7 mouse cellular contexts compared by ENCODE assay signal in the genomic region with DNA sequence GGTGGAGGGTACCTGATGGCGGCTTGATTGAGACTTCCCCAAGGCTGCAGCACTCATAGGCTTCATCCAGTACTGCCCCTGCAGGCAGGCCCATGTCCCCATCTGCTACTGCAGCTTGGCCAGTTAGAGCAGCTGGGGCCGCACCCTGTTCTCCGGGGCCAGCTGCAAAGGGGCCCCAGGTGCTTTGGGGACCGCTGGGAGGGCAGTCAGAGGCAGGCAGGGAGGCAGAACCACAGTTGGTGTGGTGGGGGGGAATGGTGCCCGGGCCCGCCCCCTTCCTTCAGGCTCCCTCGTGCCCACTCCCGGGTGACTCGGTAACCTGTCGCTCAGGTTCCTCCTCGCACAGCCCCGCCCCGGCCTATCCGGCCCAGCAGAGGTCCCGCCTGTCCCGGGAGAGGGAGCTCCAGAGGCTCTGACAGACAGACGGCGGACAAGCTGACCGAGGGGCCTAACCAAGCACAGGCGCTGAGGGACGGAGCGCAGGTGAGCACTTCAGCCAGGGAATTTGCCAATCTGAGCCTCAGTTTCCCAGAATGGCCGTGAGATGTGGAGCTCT. TPM values are rescaled to one million over a fixed set of nuclear protein-coding genes. Genes with fewer than 3 reads are reported as not detected.
DNase-seq lines count a peak whose midpoint lies in the region.

A gene (plus strand): TSS at position 305 of the 556 bp plus-strand sequence.

- H3K4me1 ChIP-seq in limb, embryonic 10.5 days = peaks cover 29% of the 10 kb centered on the region
- H3K4me1 ChIP-seq in midbrain, embryonic 10.5 days = peaks cover 22% of the 10 kb centered on the region

- 3% methylated on average over 23 of the region's 23 CpGs for WGBS in limb, embryonic 10.5 days
- WGBS in midbrain, embryonic 10.5 days = 4% methylated on average over 23 of the region's 23 CpGs

- H3K27ac ChIP-seq in limb, embryonic 10.5 days = no peak within 1 kb of the TSS
- H3K27ac ChIP-seq in midbrain, embryonic 10.5 days (replicated peaks) = no peak within 1 kb of the TSS; the same call in 1 of the 2 replicates

- peaks cover 32% of the 10 kb centered on the region for H3K27me3 ChIP-seq in limb, embryonic 10.5 days (ENCODE audit: low read depth, poor library complexity, severe bottlenecking)
- peaks cover 33% of the 10 kb centered on the region for H3K27me3 ChIP-seq in midbrain, embryonic 10.5 days (ENCODE audit: low read depth, poor library complexity, severe bottlenecking)

- H3K9me3 ChIP-seq in limb, embryonic 10.5 days (replicated peaks) = no peaks in the 10 kb centered on the region
- no peaks in the 10 kb centered on the region for H3K9me3 ChIP-seq in midbrain, embryonic 10.5 days (replicated peaks)

- peak within 1 kb of the TSS; percentile 43 for H3K4me3 ChIP-seq in limb, embryonic 10.5 days
- peak within 1 kb of the TSS; percentile 37 for H3K4me3 ChIP-seq in midbrain, embryonic 10.5 days

- peak; percentile 27 for DNase-seq in Muller cell, postnatal 12 days (ENCODE audit: inconsistent ontology term)
- peak; percentile 42 for DNase-seq in embryo, embryonic 10 days (ENCODE audit: low spot score)
- DNase-seq in heart, postnatal 4 days = peak; percentile 35
- peak; percentile 54 for DNase-seq in limb, embryonic 10.5 days (ENCODE audit: low spot score)
- peak; percentile 32 for DNase-seq in midbrain, embryonic 10.5 days (ENCODE audit: low spot score)
- DNase-seq in thymus, postnatal 14 days = peak; percentile 44
- DNase-seq in right cerebral cortex, postnatal 4 days = no peak

- H3K36me3 ChIP-seq in limb, embryonic 10.5 days = peaks cover 28% of the 10 kb centered on the region
- H3K36me3 ChIP-seq in midbrain, embryonic 10.5 days = peaks cover 25% of the 10 kb centered on the region

RNA-seq across cellular contexts. Expression of the gene that starts here (rescaled TPM):
- total RNA-seq in heart, postnatal 4 days (2021) = 1 to 10 TPM; 1.9 TPM
- 3.4 and 5.0 TPM in 2 replicates for polyA plus RNA-seq in limb, embryonic 10.5 days (2016; fragmentation: Nextera tagmentation; extraction: Ambion mirVana)
- polyA plus RNA-seq in midbrain, embryonic 10.5 days (2016; fragmentation: Nextera tagmentation; extraction: Ambion mirVana) = 3.4 and 3.8 TPM in 2 replicates
